Mouse (Mus musculus) intestine, embryonic 14.5 days (tissue): ENCODE results near the gene Zfyve1. TPM values are rescaled to one million over a fixed set of nuclear protein-coding genes. Genes with fewer than 3 reads are reported as not detected.

Source experiments
- ATAC-seq: fragments of 200-750 bp; cut with Nextera tagmentation; replicated peaks from 2 replicates; pipeline ENCODE4 v1.8.0; 2017; ENCODE audit warnings: low read depth, moderate number of reproducible peaks, moderate TSS enrichment, moderate library complexity; ENCODE audit not compliant: low FRiP score, low TSS enrichment
- DNase-seq: peaks from one replicate; pipeline ENCODE4 v3.0.0-alpha.2; 2018; ENCODE audit warnings: low spot score
- H3K27ac ChIP-seq: fragments of 300-500 bp; sonication (generic); 2 replicates; pipeline ENCODE4 v1.5.1; 2014; ENCODE audit warnings: low read depth, mild to moderate bottlenecking, control low read depth
- H3K27me3 ChIP-seq: fragments of 300-500 bp; sonication (generic); replicated peaks from 2 replicates; pipeline ENCODE4 v1.6.1; 2014; ENCODE audit warnings: low read length, control low read depth; ENCODE audit not compliant: control insufficient read depth, insufficient read depth
- H3K36me3 ChIP-seq: fragments of 300-500 bp; sonication (generic); 2 replicates; pipeline ENCODE4 v1.6.1; 2014; ENCODE audit warnings: low read length, control low read depth; ENCODE audit not compliant: control insufficient read depth, insufficient read depth
- H3K4me1 ChIP-seq: fragments of 300-500 bp; sonication (generic); replicated peaks from 2 replicates; pipeline ENCODE4 v1.6.1; 2014; ENCODE audit warnings: low read length, control low read depth, mixed read lengths; ENCODE audit not compliant: control insufficient read depth, insufficient read depth
- H3K4me2 ChIP-seq: fragments of 300-500 bp; sonication (generic); 2 replicates; pipeline ENCODE4 v1.6.1; 2014; ENCODE audit warnings: low read length
- H3K4me3 ChIP-seq: fragments of 300-500 bp; sonication (generic); 2 replicates; pipeline ENCODE4 v1.5.1; 2014; ENCODE audit warnings: low read depth, low read length, control low read depth, mixed read lengths
- H3K9ac ChIP-seq: fragments of 300-500 bp; sonication (generic); 2 replicates; pipeline ENCODE4 v1.6.1; 2014; ENCODE audit warnings: mild to moderate bottlenecking, low read length
- H3K9me3 ChIP-seq: fragments of 300-500 bp; sonication (generic); 2 replicates; pipeline ENCODE4 v1.6.1; 2016; ENCODE audit warnings: low read length, control low read depth; ENCODE audit not compliant: control insufficient read depth
- WGBS: fragments of 180-500 bp; shearing (Covaris S2); extraction: QIAGEN DNeasy Blood & Tissue Kit; methylation state at CpG from one replicate; pipeline ENCODE4 v1.1.7; 2014; 5-methylcytosine and 5-hydroxymethylcytosine counted together
- polyA plus RNA-seq: library from polyadenylated mRNA; unstranded; fragments of >200 nt; fragmentation: Nextera tagmentation; extraction: Ambion mirVana; gene quantifications from 2 replicates; pipeline ENCODE4 v1.2.1, GENCODE M21; 2014

Zfyve1 gene
- polyA plus RNA-seq, 1 experiment from 2014 or later, result 14.0 TPM

GRCm38 (mm10) chr12:83525822-83526544 lies 71.0 kb downstream of the Zfyve1 start:
- Histone ChIP-seq H3K9ac (no peak overlapping the region), H3K9me3 (no peaks in the 10 kb centered on the region), H3K36me3 (peaks cover 14% of the 10 kb centered on the region), H3K27ac (no peak overlapping the region), H3K4me2 (no peak overlapping the region), H3K4me1 (peaks cover 6% of the 10 kb centered on the region), H3K27me3 (no peaks in the 10 kb centered on the region), H3K4me3 (no peak overlapping the region)
- ATAC-seq, result 0 out of 2 replicates have a peak, but pooled peaks have one; percentile 29
- DNase-seq, result no peak
- 71% methylated on average over 18 of the region's 18 CpGs for WGBS

- H3K27me3 ChIP-seq, result no peaks in the 10 kb centered on the region
- H3K4me1 ChIP-seq, result peaks cover 7% of the 10 kb centered on the region
- no peaks in the 10 kb centered on the region for H3K9me3 ChIP-seq
- no peak overlapping the region for H3K9ac ChIP-seq
- H3K27ac ChIP-seq, result no peak overlapping the region
- no peak for ATAC-seq
- 86% methylated on average over 5 of the region's 5 CpGs for WGBS
- H3K4me2 ChIP-seq, result no peak overlapping the region
- H3K36me3 ChIP-seq, result 0 out of 2 replicates have a peak, but pooled peaks cover 3% of the 10 kb centered on the region
- no peak overlapping the region for H3K4me3 ChIP-seq
- no peak for DNase-seq
Observed at GRCm38 (mm10) chr12:83524329-83524728, 72.7 kb downstream of the Zfyve1 start.

- H3K27ac ChIP-seq, result no peak overlapping the region
Observed at GRCm38 (mm10) chr12:83523892-83524291, 73.1 kb downstream of the Zfyve1 start.

GRCm38 (mm10) chr12:83523056-83523455 lies 74.0 kb downstream of the Zfyve1 start:
- Histone ChIP-seq H3K4me2 (no peak overlapping the region), H3K9me3 (no peaks in the 10 kb centered on the region), H3K27me3 (no peaks in the 10 kb centered on the region), H3K4me1 (peaks cover 7% of the 10 kb centered on the region), H3K9ac (no peak overlapping the region), H3K4me3 (no peak overlapping the region), H3K27ac (no peak overlapping the region), H3K36me3 (0 out of 2 replicates have a peak, but pooled peaks cover 3% of the 10 kb centered on the region)
- WGBS, result 85% methylated on average over 6 of the region's 6 CpGs
- DNase-seq (no peak), ATAC-seq (no peak)

More at GRCm38 (mm10) chr12:83523892-83524291, 73.1 kb downstream of the Zfyve1 start:
- no peaks in the 10 kb centered on the region for H3K27me3 ChIP-seq
- no peak for ATAC-seq
- H3K4me3 ChIP-seq, result no peak overlapping the region
- H3K36me3 ChIP-seq, result 0 out of 2 replicates have a peak, but pooled peaks cover 3% of the 10 kb centered on the region
- H3K4me2 ChIP-seq, result no peak overlapping the region
- no peak overlapping the region for H3K9ac ChIP-seq
- no peak for DNase-seq
- 74% methylated on average over 4 of the region's 4 CpGs for WGBS
- peaks cover 7% of the 10 kb centered on the region for H3K4me1 ChIP-seq
- H3K9me3 ChIP-seq, result no peaks in the 10 kb centered on the region

GRCm38 (mm10) chr12:83521083-83521482 lies 75.9 kb downstream of the Zfyve1 start:
- Histone ChIP-seq H3K9me3 (no peaks in the 10 kb centered on the region), H3K36me3 (no peaks in the 10 kb centered on the region), H3K9ac (peak overlapping the region; percentile 64; the same call in 1 of the 2 replicates), H3K27ac (no peak overlapping the region), H3K4me1 (peaks cover 7% of the 10 kb centered on the region), H3K4me3 (peak overlapping the region; percentile 85), H3K4me2 (peak overlapping the region; percentile 47), H3K27me3 (no peaks in the 10 kb centered on the region)
- 36% methylated on average over 8 of the region's 8 CpGs for WGBS
- ATAC-seq (no peak), DNase-seq (no peak)

- no peaks in the 10 kb centered on the region for H3K27me3 ChIP-seq
- H3K36me3 ChIP-seq, result no peaks in the 10 kb centered on the region
- peaks cover 7% of the 10 kb centered on the region for H3K4me1 ChIP-seq
- H3K4me2 ChIP-seq, result peak within 1 kb of the TSS; percentile 47
- ATAC-seq, result peak; percentile 97
- DNase-seq, result peak; percentile 99
- peak within 1 kb of the TSS; percentile 85 for H3K4me3 ChIP-seq
- H3K9me3 ChIP-seq, result no peaks in the 10 kb centered on the region
- WGBS, result under 1% methylated on average over 32 of the region's 32 CpGs
- peak within 1 kb of the TSS; percentile 62 for H3K27ac ChIP-seq
- H3K9ac ChIP-seq, result peak within 1 kb of the TSS; percentile 64
Observed at GRCm38 (mm10) chr12:83520311-83520890, 76.6 kb downstream of the Zfyve1 start, which contains the start of gene Dcaf4. Gene Dcaf4, plus strand, starts transcription at chr12:83520466.

- no peak overlapping the region for H3K27ac ChIP-seq
- WGBS, result 71% methylated on average over 3 of the region's 3 CpGs
- no peak overlapping the region for H3K4me2 ChIP-seq
- no peaks in the 10 kb centered on the region for H3K27me3 ChIP-seq
- H3K36me3 ChIP-seq, result no peaks in the 10 kb centered on the region
- H3K9ac ChIP-seq, result no peak overlapping the region
- H3K4me1 ChIP-seq, result peaks cover 13% of the 10 kb centered on the region
- no peak overlapping the region for H3K4me3 ChIP-seq
- H3K9me3 ChIP-seq, result no peaks in the 10 kb centered on the region
- ATAC-seq (no peak), DNase-seq (no peak)
Observed at GRCm38 (mm10) chr12:83517580-83517979, 79.4 kb downstream of the Zfyve1 start.

GRCm38 (mm10) chr12:83514216-83514615 lies 82.8 kb downstream of the Zfyve1 start:
- no peak overlapping the region for H3K27ac ChIP-seq
- DNase-seq, result no peak
- H3K9ac ChIP-seq, result no peak overlapping the region
- H3K4me1 ChIP-seq, result peaks cover 7% of the 10 kb centered on the region
- H3K27me3 ChIP-seq, result no peaks in the 10 kb centered on the region
- H3K36me3 ChIP-seq, result no peaks in the 10 kb centered on the region
- H3K4me2 ChIP-seq, result no peak overlapping the region
- WGBS, result 62% methylated on average over 4 of the region's 4 CpGs
- ATAC-seq, result no peak
- H3K9me3 ChIP-seq, result no peaks in the 10 kb centered on the region
- no peak overlapping the region for H3K4me3 ChIP-seq
